Mouse (Mus musculus): ENCODE data around the gene Cux1.

The Cux1 gene

GRCm38 (mm10) chr5:136427121-136427771 is 140.0 kb downstream of the Cux1 start:
- DNase-seq (ENCODE audit: low read depth): no peak

DNA sequence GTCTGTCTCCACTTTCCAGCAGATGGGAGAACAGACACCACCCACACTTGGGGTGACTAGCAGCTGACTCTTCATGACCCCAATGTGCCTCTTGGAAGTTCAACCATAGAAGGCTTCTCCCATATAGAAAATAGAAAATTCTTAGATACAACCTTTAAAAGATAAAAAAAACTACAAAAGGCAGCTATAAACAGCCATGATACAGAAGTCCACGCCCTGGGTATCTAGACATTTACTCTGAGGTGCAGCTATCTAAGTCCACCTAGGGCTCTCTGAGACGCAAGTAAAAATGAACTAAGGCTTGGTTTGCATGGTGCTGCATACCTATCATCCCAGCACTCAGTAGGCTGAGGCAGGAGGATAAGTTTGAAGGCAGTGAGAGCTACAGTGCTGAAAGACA is 144.3 kb downstream of the Cux1 start:
- no peak for DNase-seq (ENCODE audit: low read depth)

DNA sequence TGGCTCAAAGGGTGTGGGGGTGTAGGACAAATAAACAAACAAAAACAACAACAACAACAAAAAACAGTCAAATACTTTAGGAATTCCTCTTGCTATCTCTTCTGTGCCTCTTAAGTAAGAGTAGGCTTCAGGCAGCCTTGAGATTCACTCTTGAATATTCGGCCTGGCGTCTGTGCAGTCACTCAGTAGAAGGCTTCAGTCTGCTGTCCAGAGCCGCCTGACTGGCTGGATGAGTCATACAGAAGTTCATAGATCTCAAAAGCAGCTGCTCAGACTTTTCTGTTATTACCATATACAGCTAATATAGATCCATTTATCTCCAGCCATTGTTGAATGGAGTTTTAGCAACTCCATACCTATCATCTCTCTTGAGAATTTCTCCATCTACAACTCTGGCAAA is 145.4 kb downstream of the Cux1 start:
- DNase-seq (ENCODE audit: low read depth): no peak

GRCm38 (mm10) chr5:136421316-136421715 is 146.0 kb downstream of the Cux1 start:
- DNase-seq (ENCODE audit: low read depth): no peak

DNA sequence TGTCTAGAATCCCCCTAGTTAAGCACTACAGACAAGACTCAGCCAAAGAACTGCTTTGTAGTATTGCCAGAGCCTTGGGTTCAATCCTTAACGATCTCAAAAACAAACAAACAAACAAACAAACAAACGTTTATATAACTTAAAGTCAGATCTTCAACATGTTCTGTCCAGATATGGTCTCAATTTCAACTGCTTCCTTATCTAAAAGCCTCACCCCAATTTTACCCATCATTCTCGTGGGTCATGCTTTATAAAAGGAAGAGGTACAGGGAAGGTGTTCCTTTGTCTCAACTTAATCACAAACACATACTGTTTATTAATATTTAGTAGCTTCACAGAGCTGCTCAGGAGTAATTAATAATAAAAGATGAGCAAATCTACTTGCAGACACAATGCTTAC is 146.9 kb downstream of the Cux1 start:
- DNase-seq (ENCODE audit: low read depth): no peak

GRCm38 (mm10) chr5:136417891-136418290 is 149.4 kb downstream of the Cux1 start:
- DNase-seq (ENCODE audit: low read depth): no peak

DNA sequence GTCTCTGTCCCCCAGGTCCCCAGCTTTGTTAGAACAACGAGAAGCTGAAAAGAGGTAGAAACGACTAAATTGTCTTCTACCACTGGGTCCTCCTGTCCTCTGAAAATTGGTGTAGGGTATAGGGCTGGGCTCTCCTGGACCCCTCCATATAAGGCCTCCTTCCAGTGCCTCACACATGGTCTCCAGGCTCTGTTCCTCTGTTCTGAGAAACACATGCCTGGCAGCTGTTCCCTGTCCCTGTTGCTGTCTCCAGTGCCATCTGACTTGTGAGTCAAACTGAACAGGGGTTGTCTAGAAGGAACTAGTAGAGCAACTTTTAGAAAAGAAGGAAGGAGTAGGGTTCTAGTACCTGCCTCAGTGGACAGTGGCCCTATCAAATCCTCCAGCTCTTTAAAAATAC is 152.8 kb downstream of the Cux1 start:
- no peak for DNase-seq (ENCODE audit: low read depth)

DNA sequence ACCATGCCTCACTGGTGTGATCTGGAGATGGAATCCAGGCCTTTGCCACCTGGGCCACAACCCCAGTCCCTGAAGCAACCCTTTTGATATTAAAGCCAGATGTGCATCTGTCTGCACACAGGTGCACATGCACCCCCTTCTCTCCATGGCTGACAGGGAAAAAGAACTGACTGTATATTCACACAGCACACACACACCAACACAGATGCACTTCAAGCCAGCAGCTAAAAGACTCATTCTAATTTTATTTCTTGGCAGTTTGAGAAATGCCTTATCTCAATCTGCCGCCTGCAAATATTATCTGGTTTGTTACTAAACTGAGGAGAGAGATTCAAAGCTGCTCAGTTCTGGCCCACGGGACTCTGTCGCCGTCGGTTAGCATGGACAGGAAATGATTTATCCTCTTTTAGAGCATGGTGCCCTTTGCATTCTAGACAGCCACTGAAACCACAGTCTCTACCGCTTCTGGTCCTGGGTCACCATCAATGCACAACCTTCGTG is 156.6 kb downstream of the Cux1 start:
- no peak for DNase-seq (ENCODE audit: low read depth)

DNA sequence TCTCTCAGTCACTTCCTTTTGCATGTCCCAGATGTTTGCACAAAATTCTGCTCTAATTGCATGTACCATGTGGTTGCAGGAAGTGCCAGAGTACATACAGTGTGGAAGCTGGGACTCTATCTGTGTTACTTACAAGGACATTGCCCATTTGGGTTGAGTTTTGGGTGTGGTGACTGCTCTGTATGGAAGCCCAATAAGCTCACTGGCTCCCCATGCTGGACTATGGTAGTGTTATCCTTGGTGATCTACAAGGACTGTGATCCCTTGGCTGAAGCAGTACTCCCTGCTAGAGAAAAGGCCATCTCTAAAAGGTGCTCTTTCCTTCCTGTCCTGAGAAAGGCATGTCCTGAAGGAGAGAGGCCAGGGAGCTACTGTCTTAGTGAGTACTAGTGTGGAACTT is 160.9 kb downstream of the Cux1 start:
- DNase-seq (ENCODE audit: low read depth): no peak

DNA sequence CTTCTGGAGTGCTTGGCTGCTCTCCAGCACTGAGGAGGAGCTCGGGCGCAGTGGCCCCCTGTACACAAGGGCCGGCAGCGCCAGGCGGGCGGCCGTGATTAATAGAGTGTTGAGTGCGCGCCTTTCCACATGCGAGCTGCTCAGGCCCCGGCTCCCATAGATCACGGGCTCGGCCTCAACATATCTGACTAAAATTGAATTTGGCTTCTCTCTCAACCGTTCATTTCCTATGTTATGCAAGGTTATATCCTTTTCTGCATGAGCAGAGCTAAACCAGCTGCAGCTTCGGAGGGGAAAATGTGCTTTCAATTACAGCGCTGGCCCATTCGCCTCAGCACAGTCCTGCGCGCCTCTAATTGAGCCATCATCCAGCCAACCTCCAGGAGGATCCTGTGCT is 163.7 kb downstream of the Cux1 start:
- DNase-seq (ENCODE audit: low read depth): peak; percentile 79

- DNase-seq (ENCODE audit: low read depth): peak; percentile 32
Observed at GRCm38 (mm10) chr5:136402622-136403564, 164.4 kb downstream of the Cux1 start.

DNA sequence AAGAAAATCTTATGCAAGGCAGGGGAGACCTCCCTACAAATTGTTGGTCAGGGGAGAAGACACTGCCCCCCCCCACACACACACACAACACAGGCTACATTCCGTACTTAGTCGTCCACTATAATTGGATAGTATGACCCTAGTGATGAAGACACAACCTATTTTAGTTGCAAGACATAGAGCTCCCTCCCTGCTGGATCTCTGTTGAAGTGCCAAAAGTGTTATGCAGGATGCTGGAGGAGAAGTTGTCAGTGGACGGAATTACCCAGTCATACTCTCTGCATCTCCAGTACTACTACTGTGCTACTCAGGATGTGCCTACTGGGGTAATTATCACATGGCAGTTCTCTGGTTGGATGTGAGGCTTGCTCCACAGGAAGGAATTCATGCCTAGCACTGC is 168.6 kb downstream of the Cux1 start:
- DNase-seq (ENCODE audit: low read depth): no peak

GRCm38 (mm10) chr5:136396699-136397098 is 170.6 kb downstream of the Cux1 start:
- DNase-seq (ENCODE audit: low read depth): no peak

GRCm38 (mm10) chr5:136396256-136396655 is 171.0 kb downstream of the Cux1 start:
- no peak for DNase-seq (ENCODE audit: low read depth)

DNA sequence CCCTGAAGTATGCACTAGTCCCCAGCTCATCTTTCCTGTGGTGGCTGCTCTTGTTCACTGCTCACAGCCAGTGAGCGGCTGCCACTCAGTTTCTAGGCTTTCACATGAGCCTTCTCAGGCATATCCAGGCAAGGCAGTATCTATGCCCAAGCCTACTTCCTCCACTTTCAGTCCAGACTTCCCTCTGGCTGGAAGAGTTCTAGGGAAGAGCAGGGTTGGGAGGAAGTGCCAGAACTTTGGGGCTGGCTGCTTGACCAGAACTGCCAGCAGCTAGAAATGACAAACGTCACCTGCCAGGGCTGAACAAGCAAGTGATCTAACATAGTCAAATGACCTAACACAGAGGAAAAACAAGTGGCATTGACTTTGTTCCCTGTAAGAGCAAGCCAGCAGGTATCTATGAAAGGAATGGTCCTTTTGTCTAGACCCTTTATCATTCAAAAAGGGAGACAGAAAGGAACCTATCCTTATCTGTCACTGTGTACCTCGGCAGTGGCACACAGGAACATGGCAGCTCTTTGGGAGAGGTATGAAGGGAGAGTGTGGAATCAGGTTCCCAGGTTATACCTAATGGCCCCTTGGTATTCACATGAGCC is 171.6 kb downstream of the Cux1 start:
- DNase-seq (ENCODE audit: low read depth): no peak

DNA sequence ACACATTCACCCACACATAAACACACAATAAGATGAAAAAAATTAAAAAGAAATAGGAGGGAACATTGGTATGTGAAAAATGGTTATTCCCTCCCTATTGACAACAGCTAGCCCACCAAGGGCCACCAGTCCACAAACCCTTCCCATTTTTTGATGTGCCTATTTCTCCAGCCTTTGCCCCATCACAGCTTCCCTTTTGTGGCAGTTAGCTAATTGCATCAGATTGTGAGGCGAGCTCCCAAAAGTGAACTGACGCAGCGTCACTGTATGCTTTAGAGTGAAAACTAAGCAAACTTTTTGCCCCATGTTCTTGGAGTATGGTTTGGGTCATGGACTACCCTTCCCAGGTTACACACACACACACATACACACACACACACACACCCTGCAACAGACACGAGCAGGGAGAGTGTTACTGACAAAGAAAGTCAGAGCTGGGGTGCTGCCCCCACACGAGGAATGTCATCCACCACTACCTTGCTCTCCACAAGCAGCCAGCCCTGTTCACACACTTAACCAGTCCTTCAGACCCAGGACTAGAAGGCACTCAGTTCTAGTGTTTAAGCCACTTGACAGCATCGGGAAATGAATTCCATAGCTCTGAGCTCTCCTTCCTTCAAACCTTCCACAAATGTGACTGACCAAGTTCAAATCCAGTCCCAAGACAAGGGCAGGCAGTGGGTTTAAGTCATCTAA is 172.6 kb downstream of the Cux1 start:
- no peak for DNase-seq (ENCODE audit: low read depth)

- no peak for DNase-seq (ENCODE audit: low read depth)
Observed at GRCm38 (mm10) chr5:136393621-136394020, 173.7 kb downstream of the Cux1 start.

DNA sequence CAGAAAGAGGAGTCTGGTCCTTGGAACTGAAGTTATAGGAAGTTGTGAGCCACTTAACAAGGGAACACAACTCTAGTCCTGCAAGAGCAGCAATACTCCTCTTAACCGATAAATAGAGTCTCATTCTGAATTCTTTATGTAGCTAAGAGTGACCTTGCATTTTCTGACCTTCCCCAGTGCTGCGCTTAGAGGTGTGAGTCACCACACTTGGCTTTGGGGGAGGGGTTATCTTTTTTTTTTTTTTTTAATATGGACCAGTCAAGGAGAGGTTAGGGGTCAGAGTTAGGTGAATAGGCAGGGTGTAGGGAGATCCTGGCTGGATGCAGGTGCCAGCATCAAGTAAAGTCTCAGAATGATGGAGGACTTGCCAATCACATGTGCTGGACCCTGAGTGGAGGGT is 180.5 kb downstream of the Cux1 start:
- DNase-seq (ENCODE audit: low read depth): no peak

DNA sequence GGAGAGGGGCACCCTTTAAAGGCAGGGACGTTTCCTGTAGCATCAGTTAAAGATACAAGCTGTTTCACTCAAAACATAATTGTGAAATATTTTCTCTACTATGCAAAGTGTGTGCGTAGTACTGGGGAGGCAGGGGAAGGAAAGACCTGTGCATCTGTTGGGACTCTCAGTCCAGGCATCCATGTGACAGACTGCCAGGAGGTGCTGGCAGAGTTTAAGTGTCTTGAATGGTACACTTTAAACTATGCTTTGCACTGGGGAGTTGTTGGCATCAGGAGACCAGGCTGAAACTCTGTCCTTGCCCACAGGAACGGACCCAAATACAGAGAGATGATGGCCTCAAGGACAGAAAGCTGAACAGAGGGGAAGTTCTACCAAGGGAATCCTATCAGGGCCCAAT is 182.1 kb downstream of the Cux1 start:
- no peak for DNase-seq (ENCODE audit: low read depth)

- DNase-seq (ENCODE audit: low read depth): no peak
Observed at GRCm38 (mm10) chr5:136382261-136383005, 184.9 kb downstream of the Cux1 start.

- DNase-seq (ENCODE audit: low read depth): no peak
Observed at GRCm38 (mm10) chr5:136379405-136379804, 187.9 kb downstream of the Cux1 start.

- no peak for DNase-seq (ENCODE audit: low read depth)
Observed at GRCm38 (mm10) chr5:136377101-136377500, 190.2 kb downstream of the Cux1 start.

All from fibroblast of lung, adult 2 months (primary cell).